Mouse (Mus musculus) liver, embryonic 15.5 days (tissue): ENCODE data around the gene Fopnl. TPM values are rescaled to one million over a fixed set of nuclear protein-coding genes. Genes with fewer than 3 reads are reported as not detected.

Experiments
- polyA plus RNA-seq: library from polyadenylated mRNA; unstranded; fragments of >200 nt; fragmentation: Nextera tagmentation; extraction: Ambion mirVana; gene quantifications from 2 replicates; pipeline ENCODE4 v1.2.1, GENCODE M21; 2015

The Fopnl gene
- polyA plus RNA-seq, 1 experiment from 2014 or later = 62.8 TPM

Other genes starting within 250 kb of the Fopnl start
- 51.9 and 54.5 TPM in 2 replicates for gene Nde1, start 154.1 kb downstream of the Fopnl start, polyA plus RNA-seq
- 5.5 and 5.6 TPM in 2 replicates for gene Marf1, start 154.1 kb downstream of the Fopnl start, polyA plus RNA-seq
- gene Myh11, start 26.0 kb downstream of the Fopnl start, polyA plus RNA-seq = 0.68 and 0.93 TPM in 2 replicates
- gene Abcc1, start 44.2 kb upstream of the Fopnl start, polyA plus RNA-seq = 2.2 and 2.3 TPM in 2 replicates
- not detected in 2 replicates for gene A630010A05Rik, start 244.9 kb upstream of the Fopnl start, polyA plus RNA-seq